Mouse (Mus musculus): ENCODE data around the gene Triap1. TPM values are rescaled to one million over a fixed set of nuclear protein-coding genes. Genes with fewer than 3 reads are reported as not detected.

Gene Triap1
- total and polyA plus RNA-seq, 3 experiments = 59.2 to 63.2 TPM; not detected in 1

Other genes with a start within 250 kb of the Triap1 start
- gene Gm10401, start 242.9 kb upstream of the Triap1 start, total RNA-seq (2012; rRNA removed) = 3.5 and 4.6 TPM in 2 replicates
- under 1 TPM in 1 of 2 experiments, not detected in 1; 0.56 TPM for gene Gm10401, start 242.9 kb upstream of the Triap1 start, polyA plus RNA-seq (2012; ENCODE audit: insufficient read depth in 1 of 2, insufficient read length in 2 of 2, low read depth in 1 of 2, low replicate concordance in 2 of 2, missing spikeins in 1 of 2)
- gene Acads, start 221.9 kb upstream of the Triap1 start, total RNA-seq (2012; rRNA removed) = 31.9 and 35.0 TPM in 2 replicates
- 10 to 100 TPM in 1 of 2 experiments, not detected in 1; 56.5 TPM for gene Acads, start 221.9 kb upstream of the Triap1 start, polyA plus RNA-seq (2012; ENCODE audit: insufficient read depth in 1 of 2, insufficient read length in 2 of 2, low read depth in 1 of 2, low replicate concordance in 2 of 2, missing spikeins in 1 of 2)
- 15.8 and 18.6 TPM in 2 replicates for gene Unc119b, start 206.2 kb upstream of the Triap1 start, total RNA-seq (2012; rRNA removed)
- 10 to 100 TPM in 1 of 2 experiments, not detected in 1; 25.7 TPM for gene Unc119b, start 206.2 kb upstream of the Triap1 start, polyA plus RNA-seq (2012; ENCODE audit: insufficient read depth in 1 of 2, insufficient read length in 2 of 2, low read depth in 1 of 2, low replicate concordance in 2 of 2, missing spikeins in 1 of 2)
- gene Mlec, start 183.0 kb upstream of the Triap1 start, total RNA-seq (2012; rRNA removed) = 146 and 167 TPM in 2 replicates
- gene Mlec, start 183.0 kb upstream of the Triap1 start, polyA plus RNA-seq (2012; ENCODE audit: insufficient read depth in 1 of 2, insufficient read length in 2 of 2, low read depth in 1 of 2, low replicate concordance in 2 of 2, missing spikeins in 1 of 2) = 100 to 1,000 TPM in 1 of 2 experiments, not detected in 1; 156 TPM
- 0.35 and 0.52 TPM in 2 replicates for gene Cabp1, start 146.8 kb upstream of the Triap1 start, total RNA-seq (2012; rRNA removed)
- 1 to 10 TPM in 1 of 2 experiments, not detected in 1; 1.7 TPM for gene Cabp1, start 146.8 kb upstream of the Triap1 start, polyA plus RNA-seq (2012; ENCODE audit: insufficient read depth in 1 of 2, insufficient read length in 2 of 2, low read depth in 1 of 2, low replicate concordance in 2 of 2, missing spikeins in 1 of 2)
- gene Pop5, start 105.4 kb upstream of the Triap1 start, total RNA-seq (2012; rRNA removed) = 166 and 208 TPM in 2 replicates
- 100 to 1,000 TPM; 103 to 388 TPM for gene Pop5, start 105.4 kb upstream of the Triap1 start, polyA plus RNA-seq (2012; ENCODE audit: insufficient read depth in 1 of 2, insufficient read length in 2 of 2, low read depth in 1 of 2, low replicate concordance in 2 of 2, missing spikeins in 1 of 2)
- 44.4 and 57.3 TPM in 2 replicates for gene Rnf10, start 68.3 kb upstream of the Triap1 start, total RNA-seq (2012; rRNA removed)
- gene Rnf10, start 68.3 kb upstream of the Triap1 start, polyA plus RNA-seq (2012; ENCODE audit: insufficient read depth in 1 of 2, insufficient read length in 2 of 2, low read depth in 1 of 2, low replicate concordance in 2 of 2, missing spikeins in 1 of 2) = 100 to 1,000 TPM; 165 to 254 TPM
- gene Coq5, start 61.6 kb upstream of the Triap1 start, total RNA-seq (2012; rRNA removed) = 39.7 and 43.3 TPM in 2 replicates
- gene Coq5, start 61.6 kb upstream of the Triap1 start, polyA plus RNA-seq (2012; ENCODE audit: insufficient read depth in 1 of 2, insufficient read length in 2 of 2, low read depth in 1 of 2, low replicate concordance in 2 of 2, missing spikeins in 1 of 2) = 10 to 100 TPM in 1 of 2 experiments, not detected in 1; 40.5 TPM
- gene Dynll1, start 40.2 kb upstream of the Triap1 start, total RNA-seq (2012; rRNA removed) = 714 and 736 TPM in 2 replicates
- 100 to 1,000 TPM; 561 to 740 TPM for gene Dynll1, start 40.2 kb upstream of the Triap1 start, polyA plus RNA-seq (2012; ENCODE audit: insufficient read depth in 1 of 2, insufficient read length in 2 of 2, low read depth in 1 of 2, low replicate concordance in 2 of 2, missing spikeins in 1 of 2)
- gene Srsf9, start 14.0 kb upstream of the Triap1 start, total RNA-seq (2012; rRNA removed) = 80.0 and 98.0 TPM in 2 replicates
- 100 to 1,000 TPM in 1 of 2 experiments, not detected in 1; 170 TPM for gene Srsf9, start 14.0 kb upstream of the Triap1 start, polyA plus RNA-seq (2012; ENCODE audit: insufficient read depth in 1 of 2, insufficient read length in 2 of 2, low read depth in 1 of 2, low replicate concordance in 2 of 2, missing spikeins in 1 of 2)
- gene Gatc, start within 50 bp of the Triap1 start, total RNA-seq (2012; rRNA removed) = 6.3 and 6.5 TPM in 2 replicates
- gene Gatc, start within 50 bp of the Triap1 start, polyA plus RNA-seq (2012; ENCODE audit: insufficient read depth in 1 of 2, insufficient read length in 2 of 2, low read depth in 1 of 2, low replicate concordance in 2 of 2, missing spikeins in 1 of 2) = 10 to 100 TPM in 1 of 2 experiments, not detected in 1; 32.2 TPM
- gene Cox6a1, start 7.8 kb downstream of the Triap1 start, total RNA-seq (2012; rRNA removed) = 725 and 749 TPM in 2 replicates
- 1,000 to 10,000 TPM in 1 of 2 experiments, 100 to 1,000 TPM in 1; 328 to 1,215 TPM for gene Cox6a1, start 7.8 kb downstream of the Triap1 start, polyA plus RNA-seq (2012; ENCODE audit: insufficient read depth in 1 of 2, insufficient read length in 2 of 2, low read depth in 1 of 2, low replicate concordance in 2 of 2, missing spikeins in 1 of 2)
- gene Msi1, start 88.4 kb downstream of the Triap1 start, total RNA-seq (2012; rRNA removed) = 3.1 and 3.5 TPM in 2 replicates
- 1 to 10 TPM in 1 of 2 experiments, not detected in 1; 5.7 TPM for gene Msi1, start 88.4 kb downstream of the Triap1 start, polyA plus RNA-seq (2012; ENCODE audit: insufficient read depth in 1 of 2, insufficient read length in 2 of 2, low read depth in 1 of 2, low replicate concordance in 2 of 2, missing spikeins in 1 of 2)
- 0.58 and 0.92 TPM in 2 replicates for gene Pla2g1b, start 125.0 kb downstream of the Triap1 start, total RNA-seq (2012; rRNA removed)
- 1 to 10 TPM in 1 of 2 experiments, not detected in 1; 6.6 TPM for gene Pla2g1b, start 125.0 kb downstream of the Triap1 start, polyA plus RNA-seq (2012; ENCODE audit: insufficient read depth in 1 of 2, insufficient read length in 2 of 2, low read depth in 1 of 2, low replicate concordance in 2 of 2, missing spikeins in 1 of 2)
- 7.6 and 9.2 TPM in 2 replicates for gene Sirt4, start 143.5 kb downstream of the Triap1 start, total RNA-seq (2012; rRNA removed)
- gene Sirt4, start 143.5 kb downstream of the Triap1 start, polyA plus RNA-seq (2012; ENCODE audit: insufficient read depth in 1 of 2, insufficient read length in 2 of 2, low read depth in 1 of 2, low replicate concordance in 2 of 2, missing spikeins in 1 of 2) = 10 to 100 TPM in 1 of 2 experiments, not detected in 1; 10.3 TPM
- 12.7 and 15.2 TPM in 2 replicates for gene Pxn, start 165.5 kb downstream of the Triap1 start, total RNA-seq (2012; rRNA removed)
- 100 to 1,000 TPM in 1 of 2 experiments, 10 to 100 TPM in 1; 29.2 to 167 TPM for gene Pxn, start 165.5 kb downstream of the Triap1 start, polyA plus RNA-seq (2012; ENCODE audit: insufficient read depth in 1 of 2, insufficient read length in 2 of 2, low read depth in 1 of 2, low replicate concordance in 2 of 2, missing spikeins in 1 of 2)
- 2,878 and 3,028 TPM in 2 replicates for gene Rplp0, start 218.2 kb downstream of the Triap1 start, total RNA-seq (2012; rRNA removed)
- gene Rplp0, start 218.2 kb downstream of the Triap1 start, polyA plus RNA-seq (2012; ENCODE audit: insufficient read depth in 1 of 2, insufficient read length in 2 of 2, low read depth in 1 of 2, low replicate concordance in 2 of 2, missing spikeins in 1 of 2) = 1,000 to 10,000 TPM; 3,294 to 4,164 TPM
- 79.7 and 93.8 TPM in 2 replicates for gene Gcn1l1, start 224.0 kb downstream of the Triap1 start, total RNA-seq (2012; rRNA removed)
- 100 to 1,000 TPM in 1 of 2 experiments, 10 to 100 TPM in 1; 88.2 to 123 TPM for gene Gcn1l1, start 224.0 kb downstream of the Triap1 start, polyA plus RNA-seq (2012; ENCODE audit: insufficient read depth in 1 of 2, insufficient read length in 2 of 2, low read depth in 1 of 2, low replicate concordance in 2 of 2, missing spikeins in 1 of 2)